Mouse (Mus musculus): Measurements from ENCODE around the gene Syt16. TPM values are rescaled to one million over a fixed set of nuclear protein-coding genes. Genes with fewer than 3 reads are reported as not detected.

Syt16 gene
- total and polyA plus RNA-seq, 3 experiments, result 0.05 TPM; not detected in 2

DNA sequence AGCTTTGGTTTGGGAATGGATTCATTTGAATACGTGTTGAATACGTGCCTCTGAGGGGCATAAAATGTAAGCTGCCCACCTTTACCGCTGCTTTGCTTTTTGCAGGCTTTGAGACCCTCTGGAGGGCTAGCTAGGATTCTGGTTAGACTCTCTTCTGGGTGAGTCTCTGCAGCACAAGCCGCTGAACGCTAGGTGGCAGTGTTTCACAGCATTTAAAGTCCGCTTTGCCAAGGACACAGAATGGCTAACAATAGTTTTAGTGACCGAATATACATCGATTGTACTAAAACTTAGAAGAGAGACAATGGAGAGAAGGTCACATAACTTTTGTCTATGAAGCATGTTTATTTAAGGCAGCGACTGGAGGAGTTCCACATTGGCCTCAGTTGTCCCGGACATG lies 322.9 kb downstream of the Syt16 start:
- Histone ChIP-seq H3K27ac (ENCODE audit: insufficient read depth, low read depth) (no peak overlapping the region), H3K9me3 (replicated peaks; ENCODE audit: low read length) (no peaks in the 10 kb centered on the region), H3K4me1 (ENCODE audit: control insufficient read depth in 1 of 2, insufficient read depth in 2 of 2) (peaks cover 3% of the 10 kb centered on the region in 2 experiments; a peak in 3 of 4 replicates), H3K9ac (ENCODE audit: insufficient read depth, low read depth) (no peak overlapping the region), H3K4me3 (replicated peaks in 1 of 3; ENCODE audit: low read depth in 2 of 3, low read length in 2 of 3, poor library complexity in 1 of 3) (no peak overlapping the region), H3K27me3 (replicated peaks) (no peaks in the 10 kb centered on the region), H3K79me2 (replicated peaks; ENCODE audit: control insufficient read depth, extremely low read depth, insufficient read depth, poor library complexity, severe bottlenecking) (no peaks in the 10 kb centered on the region), H3K4me2 (ENCODE audit: insufficient read depth, low read depth, poor library complexity, severe bottlenecking) (no peak overlapping the region), H3K36me3 (replicated peaks in 1 of 2; ENCODE audit: control insufficient read depth in 1 of 2, insufficient read depth in 1 of 2, low read length in 1 of 2) (no peaks in the 10 kb centered on the region)
- in situ Hi-C loops (cut with MboI; ENCODE audit: low pct_ligation_motif_present, low pct_unique_long_range_greater_than_20kb, low sequenced_read_pairs), result no loop called here
- TF ChIP-seq CTCF (conservative IDR thresholded peaks at IDR 0.05 in 1 of 2, IDR thresholded peaks at IDR 0.05 in 1 of 2; ENCODE audit: low read depth in 2 of 2, low read length in 2 of 2) (peak; percentile 85 to 97), RAD21 (IDR thresholded peaks at IDR 0.05; ENCODE audit: low read depth, low read length) (peak; percentile 86), ZC3H11A (IDR thresholded peaks at IDR 0.05; ENCODE audit: low read depth, low read length) (no peak), USF1 (IDR thresholded peaks at IDR 0.05; ENCODE audit: low read depth, low read length) (no peak), UBTF (IDR thresholded peaks at IDR 0.05; ENCODE audit: low read depth, low read length) (no peak), SMC3 (IDR thresholded peaks at IDR 0.05; ENCODE audit: low read depth, low read length) (peak; percentile 60), MAZ (IDR thresholded peaks at IDR 0.05; ENCODE audit: low read depth, low read length) (no peak), MXI1 (IDR thresholded peaks at IDR 0.05; ENCODE audit: low read depth, low read length) (no peak)
- DNase-seq (ENCODE audit: extremely low read depth), result peak; percentile 63
- dilution Hi-C loops (cut with MboI; ENCODE audit: extremely low pct_ligation_motif_present, extremely low pct_unique_long_range_greater_than_20kb, low sequenced_read_pairs), result no loop called here

DNA sequence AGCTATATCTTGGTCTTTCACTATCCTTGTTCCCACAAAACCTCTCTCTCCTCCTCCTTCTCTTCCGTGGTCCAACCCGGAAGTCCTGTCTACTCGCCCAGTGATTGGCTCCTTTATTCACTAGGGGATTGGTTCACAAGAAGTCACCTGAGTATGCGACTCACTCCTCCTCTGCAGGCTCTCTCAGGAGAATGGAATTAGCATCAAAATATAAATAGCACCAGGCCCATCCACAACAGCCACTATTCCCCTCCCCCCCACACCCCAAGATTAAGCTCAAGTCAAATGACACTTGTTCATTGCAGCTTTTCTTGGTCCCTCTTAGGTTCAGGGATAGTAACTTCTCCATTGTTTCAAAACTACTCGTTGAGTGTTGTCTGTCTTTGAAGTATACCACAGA lies 324.5 kb downstream of the Syt16 start:
- H3K36me3 ChIP-seq (replicated peaks in 1 of 2; ENCODE audit: control insufficient read depth in 1 of 2, insufficient read depth in 1 of 2, low read length in 1 of 2), result no peaks in the 10 kb centered on the region
- H3K4me3 ChIP-seq (replicated peaks in 1 of 3; ENCODE audit: low read depth in 2 of 3, low read length in 2 of 3, poor library complexity in 1 of 3), result no peak overlapping the region
- TF ChIP-seq MEF2A (IDR thresholded peaks at IDR 0.05; ENCODE audit: borderline replicate concordance, low read depth, low read length) (no peak), E2F4 (IDR thresholded peaks at IDR 0.05; ENCODE audit: insufficient replicate concordance, low read depth, low read length) (no peak), RAD21 (IDR thresholded peaks at IDR 0.05; ENCODE audit: low read depth, low read length) (no peak), USF2 (conservative IDR thresholded peaks at IDR 0.05; ENCODE audit: low read depth, low read length) (no peak), GABPA (IDR thresholded peaks at IDR 0.05; ENCODE audit: insufficient replicate concordance, low read depth, low read length) (no peak), HCFC1 (IDR thresholded peaks at IDR 0.05; ENCODE audit: low read depth, low read length) (no peak), ELF1 (IDR thresholded peaks at IDR 0.05; ENCODE audit: low read depth, low read length) (no peak), PAX5 (IDR thresholded peaks at IDR 0.05; ENCODE audit: low read length) (no peak), CTCF (conservative IDR thresholded peaks at IDR 0.05 in 1 of 2, IDR thresholded peaks at IDR 0.05 in 1 of 2; ENCODE audit: low read depth in 2 of 2, low read length in 2 of 2) (no peak)
- dilution Hi-C loops (cut with MboI; ENCODE audit: extremely low pct_ligation_motif_present, extremely low pct_unique_long_range_greater_than_20kb, low sequenced_read_pairs) (no loop called here), in situ Hi-C loops (cut with MboI; ENCODE audit: low pct_ligation_motif_present, low pct_unique_long_range_greater_than_20kb, low sequenced_read_pairs) (no loop called here)
- DNase-seq (ENCODE audit: extremely low read depth), result no peak
- peaks cover 0 to 3% of the 10 kb centered on the region in 2 experiments; a peak in 1 of 4 replicates for H3K4me1 ChIP-seq (ENCODE audit: control insufficient read depth in 1 of 2, insufficient read depth in 2 of 2)
- H3K27me3 ChIP-seq (replicated peaks), result no peaks in the 10 kb centered on the region
- no peak overlapping the region for H3K9ac ChIP-seq (ENCODE audit: insufficient read depth, low read depth)
- H3K27ac ChIP-seq (ENCODE audit: insufficient read depth, low read depth), result no peak overlapping the region
- no peaks in the 10 kb centered on the region for H3K9me3 ChIP-seq (replicated peaks; ENCODE audit: low read length)
- H3K79me2 ChIP-seq (replicated peaks; ENCODE audit: control insufficient read depth, extremely low read depth, insufficient read depth, poor library complexity, severe bottlenecking), result no peaks in the 10 kb centered on the region
- H3K4me2 ChIP-seq (ENCODE audit: insufficient read depth, low read depth, poor library complexity, severe bottlenecking), result no peak overlapping the region

Other genes starting within 250 kb of the Syt16 start
- 18.8 and 21.9 TPM in 2 replicates for gene Hif1a, start 96.3 kb upstream of the Syt16 start, total RNA-seq (2012; rRNA removed)
- 50.1 and 52.4 TPM in 2 replicates for gene Hif1a, start 96.3 kb upstream of the Syt16 start, total RNA-seq (2014; rRNA removed)
- gene Hif1a, start 96.3 kb upstream of the Syt16 start, polyA plus RNA-seq (2012; ENCODE audit: insufficient read length, low read depth), result 26.2 and 30.3 TPM in 2 replicates
- 1.2 TPM in 1 of 2 replicates, not detected in the other for gene Gm49321, start 60.0 kb upstream of the Syt16 start, total RNA-seq (2012; rRNA removed)
- not detected in 2 replicates for gene Gm49321, start 60.0 kb upstream of the Syt16 start, total RNA-seq (2014; rRNA removed)
- gene Gm49321, start 60.0 kb upstream of the Syt16 start, polyA plus RNA-seq (2012; ENCODE audit: insufficient read length, low read depth), result 3.0 TPM in 1 of 2 replicates, not detected in the other
- gene Snapc1, start 33.2 kb upstream of the Syt16 start, total RNA-seq (2012; rRNA removed), result 9.7 and 13.3 TPM in 2 replicates
- 7.7 TPM in 2 replicates for gene Snapc1, start 33.2 kb upstream of the Syt16 start, total RNA-seq (2014; rRNA removed)
- 19.7 and 24.0 TPM in 2 replicates for gene Snapc1, start 33.2 kb upstream of the Syt16 start, polyA plus RNA-seq (2012; ENCODE audit: insufficient read length, low read depth)